Comparison of ENCODE assay signal across 26 mouse cellular contexts in the genomic region with DNA sequence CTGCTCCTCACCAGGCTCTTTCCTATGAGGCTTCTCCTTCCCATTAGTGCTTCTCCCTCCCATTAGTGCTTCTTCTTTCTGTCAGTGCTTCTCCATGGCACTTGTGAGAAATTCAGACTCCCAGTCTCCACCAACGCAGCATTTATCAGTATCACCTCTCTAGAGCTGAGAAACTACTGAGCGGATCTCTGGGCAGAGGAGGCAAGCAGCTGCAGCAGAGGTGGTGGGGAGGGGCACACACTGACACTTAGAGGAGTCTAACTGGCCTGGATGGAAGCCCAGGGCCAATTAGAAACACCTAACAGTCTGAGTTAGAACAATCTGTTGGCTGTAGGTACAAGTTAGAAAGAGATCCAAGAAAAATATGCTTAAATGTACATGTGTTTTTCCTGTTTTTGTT. TPM values are rescaled to one million over a fixed set of nuclear protein-coding genes. Genes with fewer than 3 reads are reported as not detected.
DNase-seq lines count a peak whose midpoint lies in the region; ATAC-seq and TF ChIP-seq lines count a peak whose summit lies in the region.
"Had no signal": no experiment of that assay in that cellular context is flagged by ENCODE, and none has a peak within 500 bp of the region (broad histone marks: within the 10 kb centered on the region; RNA-seq: fewer than 3 reads in every experiment).

No protein-coding gene starts in this region.

- H3K9ac ChIP-seq in heart, embryonic 11.5 days (ENCODE audit: low read depth, low read length): no peak overlapping the region
- H3K9ac ChIP-seq in limb, embryonic 14.5 days (ENCODE audit: low read depth, low read length, severe bottlenecking): no peak overlapping the region
- H3K9ac ChIP-seq: limb, embryonic 12.5 days; liver, embryonic 14.5 days; midbrain, embryonic 13.5 days; neural tube, embryonic 13.5 days had no signal

- no peak for TF ChIP-seq POLR2A in limb, embryonic 14.5 days (IDR thresholded peaks at IDR 0.05; ENCODE audit: borderline replicate concordance, extremely low read depth, insufficient read depth, insufficient read length)
- TF ChIP-seq POLR2A in thymus, adult 2 months (IDR thresholded peaks at IDR 0.05; ENCODE audit: control insufficient read depth, extremely low read depth, insufficient read depth, low read length, poor library complexity): no peak

- no peak overlapping the region for H3K4me3 ChIP-seq in heart, embryonic 10.5 days
- no peak overlapping the region for H3K4me3 ChIP-seq in heart, embryonic 11.5 days (ENCODE audit: low read depth, low read length)
- H3K4me3 ChIP-seq in limb, embryonic 14.5 days (replicated peaks; ENCODE audit: low read length): no peak overlapping the region
- no peak overlapping the region for H3K4me3 ChIP-seq in limb, embryonic 10.5 days
- H3K4me3 ChIP-seq in thymus, adult 2 months (ENCODE audit: control insufficient read depth, insufficient read depth, low read length): no peak overlapping the region
- H3K4me3 ChIP-seq: limb, embryonic 12.5 days; midbrain, embryonic 13.5 days; neural tube, embryonic 13.5 days had no signal

- peaks cover 13% of the 10 kb centered on the region; the same call in 1 of the 2 replicates for H3K4me1 ChIP-seq in heart, embryonic 10.5 days
- H3K4me1 ChIP-seq in heart, embryonic 11.5 days (ENCODE audit: control insufficient read depth, insufficient read depth, low read length): peaks cover 8% of the 10 kb centered on the region
- no peaks in the 10 kb centered on the region for H3K4me1 ChIP-seq in limb, embryonic 14.5 days (ENCODE audit: control insufficient read depth, insufficient read depth, low read length)
- 0 out of 2 replicates have a peak, but pooled peaks cover 7% of the 10 kb centered on the region for H3K4me1 ChIP-seq in limb, embryonic 10.5 days
- H3K4me1 ChIP-seq in thymus, adult 2 months (replicated peaks; ENCODE audit: control insufficient read depth, insufficient read depth, low read length): no peaks in the 10 kb centered on the region
- H3K4me1 ChIP-seq: limb, embryonic 12.5 days; midbrain, embryonic 13.5 days had no signal

- H3K27me3 ChIP-seq in heart, embryonic 10.5 days (ENCODE audit: insufficient read depth, poor library complexity, severe bottlenecking): no peaks in the 10 kb centered on the region
- H3K27me3 ChIP-seq in heart, embryonic 11.5 days (ENCODE audit: control insufficient read depth, insufficient read depth, low read length): no peaks in the 10 kb centered on the region
- no peaks in the 10 kb centered on the region for H3K27me3 ChIP-seq in limb, embryonic 14.5 days (ENCODE audit: control insufficient read depth, insufficient read depth, low read length)
- H3K27me3 ChIP-seq in limb, embryonic 10.5 days (ENCODE audit: low read depth, poor library complexity, severe bottlenecking): peaks cover 10% of the 10 kb centered on the region; the same call in 1 of the 2 replicates
- H3K27me3 ChIP-seq in thymus, adult 2 months (ENCODE audit: control insufficient read depth, insufficient read depth, low read length): no peaks in the 10 kb centered on the region
- H3K27me3 ChIP-seq: limb, embryonic 12.5 days; midbrain, embryonic 13.5 days; neural tube, embryonic 13.5 days had no signal

- no peaks in the 10 kb centered on the region for H3K36me3 ChIP-seq in heart, embryonic 10.5 days
- no peaks in the 10 kb centered on the region for H3K36me3 ChIP-seq in heart, embryonic 11.5 days (ENCODE audit: control insufficient read depth, insufficient read depth, low read length)
- H3K36me3 ChIP-seq in limb, embryonic 14.5 days (ENCODE audit: control insufficient read depth, insufficient read depth, low read length): no peaks in the 10 kb centered on the region
- H3K36me3 ChIP-seq in limb, embryonic 10.5 days: no peaks in the 10 kb centered on the region
- no peaks in the 10 kb centered on the region for H3K36me3 ChIP-seq in thymus, adult 2 months (ENCODE audit: control insufficient read depth, insufficient read depth, low read length)
- H3K36me3 ChIP-seq: limb, embryonic 12.5 days; midbrain, embryonic 13.5 days; neural tube, embryonic 13.5 days had no signal

- WGBS in heart, embryonic 10.5 days: 20% methylated on average over 2 of the region's 2 CpGs
- 14% methylated on average over 2 of the region's 2 CpGs for WGBS in heart, embryonic 11.5 days (ENCODE audit: insufficient replicate concordance)
- 33% methylated on average over 2 of the region's 2 CpGs for WGBS in limb, embryonic 14.5 days
- 54% methylated on average over 2 of the region's 2 CpGs for WGBS in limb, embryonic 10.5 days
- WGBS in thymus, adult 2 months: 92% methylated on average over 2 of the region's 2 CpGs

- H3K9me3 ChIP-seq in heart, embryonic 10.5 days: no peaks in the 10 kb centered on the region
- H3K9me3 ChIP-seq in heart, embryonic 11.5 days (replicated peaks; ENCODE audit: control insufficient read depth, low read length): no peaks in the 10 kb centered on the region
- no peaks in the 10 kb centered on the region for H3K9me3 ChIP-seq in limb, embryonic 14.5 days (ENCODE audit: control insufficient read depth, low read length)
- H3K9me3 ChIP-seq in limb, embryonic 10.5 days (replicated peaks): no peaks in the 10 kb centered on the region
- H3K9me3 ChIP-seq: limb, embryonic 12.5 days; midbrain, embryonic 13.5 days; neural tube, embryonic 13.5 days had no signal

- no peak overlapping the region for H3K27ac ChIP-seq in heart, embryonic 10.5 days
- no peak overlapping the region for H3K27ac ChIP-seq in heart, embryonic 11.5 days (ENCODE audit: low read depth, low read length)
- H3K27ac ChIP-seq in limb, embryonic 14.5 days (replicated peaks; ENCODE audit: low read depth, low read length): 0 out of 2 replicates have a peak overlapping the region, but pooled peaks have one; percentile 15
- H3K27ac ChIP-seq in limb, embryonic 10.5 days: no peak overlapping the region
- peak overlapping the region; percentile 24; the same call in 1 of the 2 replicates for H3K27ac ChIP-seq in thymus, adult 2 months (ENCODE audit: control insufficient read depth, insufficient read depth, low read length)
- H3K27ac ChIP-seq: hindbrain, postnatal 0 days; limb, embryonic 12.5 days; liver, embryonic 14.5 days; midbrain, embryonic 13.5 days; neural tube, embryonic 13.5 days had no signal

- no peak for ATAC-seq in heart, embryonic 11.5 days (replicated peaks; ENCODE audit: insufficient number of reproducible peaks, low FRiP score, low TSS enrichment)
- ATAC-seq in limb, embryonic 14.5 days (ENCODE audit: low FRiP score, low read depth): no peak
- ATAC-seq: forebrain, embryonic 14.5 days; hindbrain, postnatal 0 days; intestine, postnatal 0 days; midbrain, embryonic 13.5 days had no signal

- TF ChIP-seq CTCF in thymus, adult 2 months (IDR thresholded peaks at IDR 0.05; ENCODE audit: borderline replicate concordance, control insufficient read depth, extremely low read depth, insufficient read depth, low read length, poor library complexity): no peak

- peak; percentile 52 for DNase-seq in heart, embryonic 10.5 days (ENCODE audit: low spot score)
- peak; percentile 49 for DNase-seq in limb, embryonic 14.5 days (ENCODE audit: low spot score)
- DNase-seq in limb, embryonic 10.5 days (ENCODE audit: low spot score): no peak
- no peak for DNase-seq in thymus, adult 2 months
- DNase-seq in thymus, postnatal 4 days: no peak
- peak; percentile 28 for DNase-seq in heart, postnatal 4 days
- no peak for DNase-seq in cerebellum, postnatal 14 days
- DNase-seq: adrenal gland, postnatal 25 days; B cell, adult 2 months; cerebellum, adult 18-20 months; gastrocnemius, postnatal 36 days; layer of hippocampus, adult 9-11 months; thymus, postnatal 25 days had no signal

- H3K4me2 ChIP-seq in heart, embryonic 11.5 days: no peak overlapping the region
- H3K4me2 ChIP-seq in limb, embryonic 14.5 days (replicated peaks; ENCODE audit: low read depth, low read length, severe bottlenecking): no peak overlapping the region
- H3K4me2 ChIP-seq: limb, embryonic 12.5 days; midbrain, embryonic 13.5 days; neural tube, embryonic 13.5 days had no signal

RNA-seq across cellular contexts. Expression of a gene that starts 6.0 kb away (rescaled TPM):
- polyA plus RNA-seq in heart, embryonic 10.5 days (2016; fragmentation: Nextera tagmentation; extraction: Ambion mirVana): 9.2 and 10.5 TPM in 2 replicates
- polyA plus RNA-seq in heart, embryonic 11.5 days (2014; fragmentation: Nextera tagmentation; extraction: Ambion mirVana): 11.8 and 14.5 TPM in 2 replicates
- 13.5 and 17.2 TPM in 2 replicates for polyA plus RNA-seq in limb, embryonic 14.5 days (2012; rRNA removed)
- 11.3 and 12.9 TPM in 2 replicates for polyA plus RNA-seq in limb, embryonic 14.5 days (2014; fragmentation: Nextera tagmentation; extraction: Ambion mirVana)
- 8.6 and 12.0 TPM in 2 replicates for polyA plus RNA-seq in limb, embryonic 10.5 days (2016; fragmentation: Nextera tagmentation; extraction: Ambion mirVana)
- polyA plus RNA-seq in thymus, adult 2 months (2012; rRNA removed): 14.2 and 16.1 TPM in 2 replicates
- 1 to 10 TPM; 6.0 to 6.3 TPM for total RNA-seq in heart, postnatal 4 days (2021)

RNA-seq across cellular contexts. Expression of a gene that starts 36.4 kb away (rescaled TPM):
- not detected in 2 replicates for polyA plus RNA-seq in heart, embryonic 10.5 days (2016; fragmentation: Nextera tagmentation; extraction: Ambion mirVana)
- polyA plus RNA-seq in heart, embryonic 11.5 days (2014; fragmentation: Nextera tagmentation; extraction: Ambion mirVana): not detected in 2 replicates
- 1.4 and 1.5 TPM in 2 replicates for polyA plus RNA-seq in limb, embryonic 14.5 days (2012; rRNA removed)
- 0.72 and 1.5 TPM in 2 replicates for polyA plus RNA-seq in limb, embryonic 14.5 days (2014; fragmentation: Nextera tagmentation; extraction: Ambion mirVana)
- 0.21 and 0.58 TPM in 2 replicates for polyA plus RNA-seq in limb, embryonic 10.5 days (2016; fragmentation: Nextera tagmentation; extraction: Ambion mirVana)
- polyA plus RNA-seq in thymus, adult 2 months (2012; rRNA removed): not detected in 2 replicates
- total RNA-seq in heart, postnatal 4 days (2021): not detected
- total RNA-seq: adrenal gland, postnatal 25 days; gastrocnemius, postnatal 36 days; heart, postnatal 36 days; hindbrain, postnatal 0 days; left cerebral cortex, adult 8-10 months; megakaryocyte progenitor cell, adult 5-6 weeks had no signal
- polyA plus RNA-seq: forebrain, embryonic 14.5 days; hindbrain, postnatal 0 days; intestine, postnatal 0 days; liver, embryonic 14.5 days; midbrain, embryonic 13.5 days; small intestine, adult 2 months; testis, adult 2 months had no signal

RNA-seq across cellular contexts. Expression of a gene that starts 48.4 kb away (rescaled TPM):
- not detected in 2 replicates for polyA plus RNA-seq in heart, embryonic 10.5 days (2016; fragmentation: Nextera tagmentation; extraction: Ambion mirVana)
- polyA plus RNA-seq in heart, embryonic 11.5 days (2014; fragmentation: Nextera tagmentation; extraction: Ambion mirVana): not detected in 2 replicates
- polyA plus RNA-seq in limb, embryonic 14.5 days (2012; rRNA removed): 0.30 and 0.74 TPM in 2 replicates
- 0.28 TPM in 1 of 2 replicates, not detected in the other for polyA plus RNA-seq in limb, embryonic 14.5 days (2014; fragmentation: Nextera tagmentation; extraction: Ambion mirVana)
- polyA plus RNA-seq in limb, embryonic 10.5 days (2016; fragmentation: Nextera tagmentation; extraction: Ambion mirVana): 0.11 TPM in 1 of 2 replicates, not detected in the other
- polyA plus RNA-seq in thymus, adult 2 months (2012; rRNA removed): 7.2 and 10.9 TPM in 2 replicates
- not detected for total RNA-seq in heart, postnatal 4 days (2021)
- total RNA-seq: gastrocnemius, postnatal 36 days; hindbrain, postnatal 0 days; megakaryocyte progenitor cell, adult 5-6 weeks had no signal
- polyA plus RNA-seq: forebrain, embryonic 14.5 days; hindbrain, postnatal 0 days; limb, embryonic 12.5 days; midbrain, embryonic 13.5 days; neural tube, embryonic 13.5 days; testis, adult 2 months had no signal

RNA-seq across cellular contexts. Expression of a gene that starts 59.1 kb away (rescaled TPM):
- 0.20 TPM in 1 of 2 replicates, not detected in the other for polyA plus RNA-seq in heart, embryonic 10.5 days (2016; fragmentation: Nextera tagmentation; extraction: Ambion mirVana)
- 0.11 TPM in 1 of 2 replicates, not detected in the other for polyA plus RNA-seq in heart, embryonic 11.5 days (2014; fragmentation: Nextera tagmentation; extraction: Ambion mirVana)
- polyA plus RNA-seq in limb, embryonic 14.5 days (2012; rRNA removed): 0.04 TPM in 1 of 2 replicates, not detected in the other
- polyA plus RNA-seq in limb, embryonic 14.5 days (2014; fragmentation: Nextera tagmentation; extraction: Ambion mirVana): not detected in 2 replicates
- not detected in 2 replicates for polyA plus RNA-seq in limb, embryonic 10.5 days (2016; fragmentation: Nextera tagmentation; extraction: Ambion mirVana)
- 1.6 and 2.1 TPM in 2 replicates for polyA plus RNA-seq in thymus, adult 2 months (2012; rRNA removed)
- total RNA-seq in heart, postnatal 4 days (2021): not detected
- total RNA-seq: adrenal gland, postnatal 25 days; heart, postnatal 36 days; hindbrain, postnatal 0 days; left cerebral cortex, adult 8-10 months; megakaryocyte progenitor cell, adult 5-6 weeks had no signal
- polyA plus RNA-seq: limb, embryonic 12.5 days; midbrain, embryonic 13.5 days; small intestine, adult 2 months had no signal

Comparison
In these comparisons a context has a peak if more than half of its experiments do, and no peak if none do; other contexts are left out.
1. DNase-seq: peak in heart, embryonic 10.5 days (single experiment), limb, embryonic 14.5 days (single experiment) and heart, postnatal 4 days (single experiment); none in limb, embryonic 10.5 days (single experiment), thymus, adult 2 months (single experiment), thymus, postnatal 4 days (single experiment) and cerebellum, postnatal 14 days (0 of 2).
2. H3K27ac ChIP-seq: peak in limb, embryonic 14.5 days (single experiment) and thymus, adult 2 months (single experiment); none in heart, embryonic 10.5 days (single experiment), heart, embryonic 11.5 days (single experiment) and limb, embryonic 10.5 days (single experiment).